Mouse (Mus musculus) intestine, embryonic 14.5 days (tissue): ENCODE measurements around the gene Cck. TPM values are rescaled to one million over a fixed set of nuclear protein-coding genes. Genes with fewer than 3 reads are reported as not detected.

Experiments
- ATAC-seq: fragments of 200-750 bp; cut with Nextera tagmentation; replicated peaks from 2 replicates; pipeline ENCODE4 v1.8.0; 2017; ENCODE audit warnings: low read depth, moderate number of reproducible peaks, moderate TSS enrichment, moderate library complexity; ENCODE audit not compliant: low FRiP score, low TSS enrichment
- DNase-seq: peaks from one replicate; pipeline ENCODE4 v3.0.0-alpha.2; 2018; ENCODE audit warnings: low spot score
- H3K27ac ChIP-seq: fragments of 300-500 bp; sonication (generic); 2 replicates; pipeline ENCODE4 v1.5.1; 2014; ENCODE audit warnings: low read depth, mild to moderate bottlenecking, control low read depth
- H3K27me3 ChIP-seq: fragments of 300-500 bp; sonication (generic); replicated peaks from 2 replicates; pipeline ENCODE4 v1.6.1; 2014; ENCODE audit warnings: low read length, control low read depth; ENCODE audit not compliant: control insufficient read depth, insufficient read depth
- H3K36me3 ChIP-seq: fragments of 300-500 bp; sonication (generic); 2 replicates; pipeline ENCODE4 v1.6.1; 2014; ENCODE audit warnings: low read length, control low read depth; ENCODE audit not compliant: control insufficient read depth, insufficient read depth
- H3K4me1 ChIP-seq: fragments of 300-500 bp; sonication (generic); replicated peaks from 2 replicates; pipeline ENCODE4 v1.6.1; 2014; ENCODE audit warnings: low read length, control low read depth, mixed read lengths; ENCODE audit not compliant: control insufficient read depth, insufficient read depth
- H3K4me2 ChIP-seq: fragments of 300-500 bp; sonication (generic); 2 replicates; pipeline ENCODE4 v1.6.1; 2014; ENCODE audit warnings: low read length
- H3K4me3 ChIP-seq: fragments of 300-500 bp; sonication (generic); 2 replicates; pipeline ENCODE4 v1.5.1; 2014; ENCODE audit warnings: low read depth, low read length, control low read depth, mixed read lengths
- H3K9ac ChIP-seq: fragments of 300-500 bp; sonication (generic); 2 replicates; pipeline ENCODE4 v1.6.1; 2014; ENCODE audit warnings: mild to moderate bottlenecking, low read length
- H3K9me3 ChIP-seq: fragments of 300-500 bp; sonication (generic); 2 replicates; pipeline ENCODE4 v1.6.1; 2016; ENCODE audit warnings: low read length, control low read depth; ENCODE audit not compliant: control insufficient read depth
- WGBS: fragments of 180-500 bp; shearing (Covaris S2); extraction: QIAGEN DNeasy Blood & Tissue Kit; methylation state at CpG from one replicate; pipeline ENCODE4 v1.1.7; 2014; 5-methylcytosine and 5-hydroxymethylcytosine counted together
- polyA plus RNA-seq: library from polyadenylated mRNA; unstranded; fragments of >200 nt; fragmentation: Nextera tagmentation; extraction: Ambion mirVana; gene quantifications from 2 replicates; pipeline ENCODE4 v1.2.1, GENCODE M21; 2014

Gene Cck
- 6.5 and 7.0 TPM in 2 replicates for polyA plus RNA-seq

- WGBS: 2% methylated on average over 12 of the region's 12 CpGs
- Histone ChIP-seq H3K36me3 (no peaks in the 10 kb centered on the region), H3K27me3 (peaks cover 62% of the 10 kb centered on the region), H3K9ac (no peak within 1 kb of the TSS), H3K9me3 (no peaks in the 10 kb centered on the region), H3K4me2 (peak within 1 kb of the TSS; percentile 47), H3K4me1 (peaks cover 8% of the 10 kb centered on the region; the same call in 1 of the 2 replicates), H3K27ac (no peak within 1 kb of the TSS), H3K4me3 (peak within 1 kb of the TSS; percentile 25)
- ATAC-seq (0 out of 2 replicates have a peak, but pooled peaks have one; percentile 62), DNase-seq (peak; percentile 71)
Observed at GRCm38 (mm10) chr9:121495529-121495928, at the start of gene Cck. Gene Cck, minus strand, starts transcription at chr9:121495694.

- H3K4me3 ChIP-seq: no peak overlapping the region
- no peaks in the 10 kb centered on the region for H3K36me3 ChIP-seq
- H3K27me3 ChIP-seq: no peaks in the 10 kb centered on the region
- peaks cover 2% of the 10 kb centered on the region; the same call in 1 of the 2 replicates for H3K9me3 ChIP-seq
- no peak overlapping the region for H3K27ac ChIP-seq
- ATAC-seq: no peak
- H3K4me2 ChIP-seq: no peak overlapping the region
- no peak for DNase-seq
- no peak overlapping the region for H3K9ac ChIP-seq
- H3K4me1 ChIP-seq: no peaks in the 10 kb centered on the region
Observed at GRCm38 (mm10) chr9:121541530-121541929, 46.0 kb upstream of the Cck start.

GRCm38 (mm10) chr9:121532626-121533025 is 37.1 kb upstream of the Cck start:
- no peak overlapping the region for H3K27ac ChIP-seq
- no peak overlapping the region for H3K4me2 ChIP-seq
- H3K9ac ChIP-seq: no peak overlapping the region
- H3K4me3 ChIP-seq: no peak overlapping the region
- no peaks in the 10 kb centered on the region for H3K27me3 ChIP-seq
- H3K9me3 ChIP-seq: peaks cover 2% of the 10 kb centered on the region; the same call in 1 of the 2 replicates
- no peaks in the 10 kb centered on the region for H3K4me1 ChIP-seq
- DNase-seq (no peak), ATAC-seq (no peak)
- H3K36me3 ChIP-seq: no peaks in the 10 kb centered on the region
- 85% methylated on average over 9 of the region's 9 CpGs for WGBS

GRCm38 (mm10) chr9:121528605-121529357 is 33.3 kb upstream of the Cck start:
- no peak overlapping the region for H3K27ac ChIP-seq
- no peaks in the 10 kb centered on the region for H3K27me3 ChIP-seq
- H3K4me1 ChIP-seq: no peaks in the 10 kb centered on the region
- H3K4me2 ChIP-seq: no peak overlapping the region
- DNase-seq (no peak), ATAC-seq (no peak; the same call in 1 of the 2 replicates)
- H3K4me3 ChIP-seq: no peak overlapping the region
- H3K9me3 ChIP-seq: 0 out of 2 replicates have a peak, but pooled peaks cover 3% of the 10 kb centered on the region
- 61% methylated on average over 8 of the region's 8 CpGs for WGBS
- H3K9ac ChIP-seq: no peak overlapping the region
- H3K36me3 ChIP-seq: no peaks in the 10 kb centered on the region

GRCm38 (mm10) chr9:121526171-121526570 is 30.7 kb upstream of the Cck start:
- H3K36me3 ChIP-seq: no peaks in the 10 kb centered on the region
- 86% methylated on average over 6 of the region's 6 CpGs for WGBS
- H3K4me1 ChIP-seq: no peaks in the 10 kb centered on the region
- no peaks in the 10 kb centered on the region for H3K27me3 ChIP-seq
- no peak overlapping the region for H3K4me2 ChIP-seq
- ATAC-seq (no peak), DNase-seq (no peak)
- H3K9ac ChIP-seq: no peak overlapping the region
- no peak overlapping the region for H3K4me3 ChIP-seq
- 0 out of 2 replicates have a peak, but pooled peaks cover 3% of the 10 kb centered on the region for H3K9me3 ChIP-seq
- no peak overlapping the region for H3K27ac ChIP-seq

- 75% methylated on average over 5 of the region's 5 CpGs for WGBS
- H3K4me2 ChIP-seq: no peak overlapping the region
- DNase-seq (no peak), ATAC-seq (no peak)
- H3K4me3 ChIP-seq: no peak overlapping the region
- H3K9ac ChIP-seq: no peak overlapping the region
- no peaks in the 10 kb centered on the region for H3K27me3 ChIP-seq
- H3K36me3 ChIP-seq: no peaks in the 10 kb centered on the region
- H3K4me1 ChIP-seq: no peaks in the 10 kb centered on the region; the same call in 1 of the 2 replicates
- no peak overlapping the region for H3K27ac ChIP-seq
- H3K9me3 ChIP-seq: no peaks in the 10 kb centered on the region
Observed at GRCm38 (mm10) chr9:121520047-121520446, 24.6 kb upstream of the Cck start.

GRCm38 (mm10) chr9:121514462-121514861 is 19.0 kb upstream of the Cck start:
- Histone ChIP-seq H3K4me2 (no peak overlapping the region), H3K4me3 (no peak overlapping the region), H3K4me1 (no peaks in the 10 kb centered on the region; the same call in 1 of the 2 replicates), H3K36me3 (no peaks in the 10 kb centered on the region), H3K9me3 (no peaks in the 10 kb centered on the region), H3K27ac (no peak overlapping the region), H3K27me3 (no peaks in the 10 kb centered on the region), H3K9ac (no peak overlapping the region)
- ATAC-seq (no peak), DNase-seq (no peak)
- 80% methylated on average over 5 of the region's 5 CpGs for WGBS

GRCm38 (mm10) chr9:121511911-121512310 is 16.4 kb upstream of the Cck start:
- Histone ChIP-seq H3K4me3 (no peak overlapping the region), H3K4me2 (no peak overlapping the region), H3K27me3 (no peaks in the 10 kb centered on the region), H3K27ac (no peak overlapping the region), H3K4me1 (no peaks in the 10 kb centered on the region), H3K36me3 (no peaks in the 10 kb centered on the region), H3K9ac (no peak overlapping the region), H3K9me3 (no peaks in the 10 kb centered on the region)
- no peak for ATAC-seq
- 90% methylated on average over 4 of the region's 4 CpGs for WGBS
- no peak for DNase-seq
